Mouse (Mus musculus): ENCODE data around the gene Mterf2. TPM values are rescaled to one million over a fixed set of nuclear protein-coding genes. Genes with fewer than 3 reads are reported as not detected.

The Mterf2 gene
- polyA plus RNA-seq (2014; fragmentation: Nextera tagmentation; extraction: Ambion mirVana): 19.0 and 20.0 TPM in 2 replicates

DNA sequence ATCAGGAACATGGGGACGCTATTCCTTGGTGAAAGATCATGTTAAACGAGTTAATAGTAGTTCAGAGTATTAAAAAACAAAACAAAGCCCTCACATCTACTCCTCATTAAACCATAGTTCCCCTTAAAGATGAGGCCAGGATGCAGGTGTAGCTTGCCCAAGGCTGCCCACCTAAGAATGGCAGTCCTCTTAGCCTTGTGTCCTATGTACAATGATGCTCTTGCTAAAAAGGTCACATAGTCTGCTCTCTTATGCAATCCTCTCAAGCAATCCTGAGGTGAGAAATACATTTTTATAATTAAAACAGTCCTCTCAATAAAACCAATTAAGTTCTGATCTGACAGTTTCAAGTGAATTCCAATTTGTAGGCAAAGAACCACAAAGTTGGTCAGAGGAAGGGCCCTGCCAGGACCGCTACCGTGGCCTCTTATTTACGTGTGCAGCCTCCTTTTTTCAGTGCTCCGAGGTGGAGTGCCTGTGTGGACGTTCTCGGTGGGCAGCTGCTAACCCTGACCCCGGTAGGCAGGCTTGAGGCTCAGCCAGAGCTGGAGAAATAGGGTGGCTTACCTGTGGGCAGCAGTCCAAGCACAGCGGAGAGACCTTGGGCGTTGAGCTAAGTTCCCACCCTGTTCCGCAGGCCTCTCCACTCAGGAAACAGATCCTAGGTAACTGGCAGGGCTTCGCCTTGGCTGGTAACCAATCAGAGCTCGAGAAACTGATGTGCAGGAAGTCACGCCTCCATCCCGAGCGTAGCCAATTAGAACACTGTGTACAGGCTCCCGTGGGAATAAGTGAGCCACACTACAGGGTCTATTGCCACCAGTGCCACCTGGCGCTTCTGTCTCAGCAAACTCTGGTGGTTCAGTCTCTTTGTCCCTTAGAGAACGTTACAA, at the start of gene Mterf2:
Gene Mterf2 (minus strand): TSS at position 633 of the 893 bp plus-strand sequence.
- Histone ChIP-seq H3K27me3 (replicated peaks; ENCODE audit: control insufficient read depth, insufficient read depth, low read length) (no peaks in the 10 kb centered on the region), H3K4me3 (ENCODE audit: low read depth, low read length) (peak within 1 kb of the TSS; percentile 49), H3K9ac (ENCODE audit: low read depth, low read length) (peak within 1 kb of the TSS; percentile 56), H3K27ac (replicated peaks; ENCODE audit: low read depth, low read length) (no peak within 1 kb of the TSS; the same call in 1 of the 2 replicates), H3K4me2 (ENCODE audit: low read depth, low read length) (peak within 1 kb of the TSS; percentile 54), H3K9me3 (ENCODE audit: control insufficient read depth, low read length) (no peaks in the 10 kb centered on the region), H3K36me3 (ENCODE audit: control insufficient read depth, insufficient read depth, low read length) (peaks cover 22% of the 10 kb centered on the region; the same call in 1 of the 2 replicates), H3K4me1 (ENCODE audit: control insufficient read depth, insufficient read depth, low read length) (peaks cover 5% of the 10 kb centered on the region; the same call in 1 of the 2 replicates)
- ATAC-seq (ENCODE audit: low read depth): peak; percentile 100
- peak; percentile 100 for DNase-seq (ENCODE audit: low spot score)
- WGBS: 7% methylated on average over 20 of the region's 20 CpGs

DNA sequence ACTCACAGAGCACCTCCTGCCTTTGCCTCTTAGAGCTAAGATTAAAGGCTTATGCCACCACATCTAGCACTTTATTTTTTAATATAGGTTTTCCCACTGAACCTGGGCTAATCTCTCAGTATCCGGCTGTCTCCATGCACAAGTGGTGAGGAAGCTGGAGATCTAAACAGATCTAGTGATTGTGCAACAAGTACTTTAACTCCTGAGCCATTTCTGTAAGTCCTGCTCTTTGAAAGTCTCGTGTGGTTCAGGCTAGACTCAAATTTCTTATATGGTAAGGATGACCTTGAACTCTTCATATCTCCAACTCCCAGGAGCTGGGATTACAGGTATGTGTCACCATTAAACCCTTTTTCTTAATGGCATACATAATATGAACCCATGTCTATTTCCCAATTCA, 48.8 kb upstream of the Mterf2 start:
- no peak overlapping the region for H3K27ac ChIP-seq (replicated peaks; ENCODE audit: low read depth, low read length)
- no peak overlapping the region for H3K4me2 ChIP-seq (ENCODE audit: low read depth, low read length)
- no peak for ATAC-seq (ENCODE audit: low read depth)
- 69% methylated on average over 2 of the region's 2 CpGs for WGBS
- no peaks in the 10 kb centered on the region for H3K4me1 ChIP-seq (ENCODE audit: control insufficient read depth, insufficient read depth, low read length)
- H3K36me3 ChIP-seq (ENCODE audit: control insufficient read depth, insufficient read depth, low read length): no peaks in the 10 kb centered on the region
- no peak overlapping the region for H3K4me3 ChIP-seq (ENCODE audit: low read depth, low read length)
- H3K27me3 ChIP-seq (replicated peaks; ENCODE audit: control insufficient read depth, insufficient read depth, low read length): no peaks in the 10 kb centered on the region
- H3K9ac ChIP-seq (ENCODE audit: low read depth, low read length): no peak overlapping the region
- no peaks in the 10 kb centered on the region for H3K9me3 ChIP-seq (ENCODE audit: control insufficient read depth, low read length)
- no peak for DNase-seq (ENCODE audit: low spot score)

DNA sequence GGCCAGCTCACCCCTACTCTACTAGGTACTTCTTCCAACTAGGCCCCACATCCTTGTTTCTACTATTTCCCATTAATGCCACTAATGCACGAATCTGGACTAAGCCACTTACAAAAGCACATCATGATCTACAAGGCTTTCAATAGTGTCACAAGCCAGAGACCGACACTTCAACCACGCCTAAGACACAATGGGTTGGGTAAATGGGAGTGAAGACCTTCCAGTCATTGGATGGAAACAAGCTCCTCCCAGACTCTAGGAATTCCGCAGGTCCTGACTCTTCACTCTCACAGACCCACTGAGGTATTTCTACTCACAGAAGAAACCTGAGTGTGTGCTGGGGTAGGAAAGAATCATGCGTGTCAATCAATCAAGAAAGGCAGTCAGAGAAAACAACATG, 37.5 kb upstream of the Mterf2 start:
- Histone ChIP-seq H3K4me1 (ENCODE audit: control insufficient read depth, insufficient read depth, low read length) (no peaks in the 10 kb centered on the region; the same call in 1 of the 2 replicates), H3K9ac (ENCODE audit: low read depth, low read length) (no peak overlapping the region), H3K27ac (replicated peaks; ENCODE audit: low read depth, low read length) (no peak overlapping the region), H3K36me3 (ENCODE audit: control insufficient read depth, insufficient read depth, low read length) (no peaks in the 10 kb centered on the region), H3K9me3 (ENCODE audit: control insufficient read depth, low read length) (no peaks in the 10 kb centered on the region), H3K27me3 (replicated peaks; ENCODE audit: control insufficient read depth, insufficient read depth, low read length) (no peaks in the 10 kb centered on the region), H3K4me3 (ENCODE audit: low read depth, low read length) (no peak overlapping the region), H3K4me2 (ENCODE audit: low read depth, low read length) (no peak overlapping the region)
- DNase-seq (ENCODE audit: low spot score) (no peak), ATAC-seq (ENCODE audit: low read depth) (no peak)
- 84% methylated on average over 5 of the region's 5 CpGs for WGBS

DNA sequence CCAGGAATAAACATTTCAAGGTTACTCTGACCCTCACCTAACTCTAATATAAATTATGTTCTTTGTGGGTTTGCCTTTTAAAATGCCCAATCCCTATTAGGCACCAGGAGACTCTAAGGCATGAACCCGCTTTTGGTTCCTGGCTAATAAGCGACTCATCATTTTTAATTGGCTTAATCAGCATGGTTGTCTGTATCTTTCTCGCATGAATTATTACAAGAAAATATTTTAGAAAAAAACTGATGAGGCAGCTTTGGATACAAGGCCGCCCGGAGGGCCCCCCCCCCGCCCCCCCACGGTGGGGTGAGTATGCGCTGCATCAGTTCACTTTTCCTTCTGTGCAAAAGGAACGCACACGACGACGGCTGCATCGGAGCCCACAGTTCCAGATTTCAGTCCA, 37.0 kb upstream of the Mterf2 start:
- no peak overlapping the region for H3K4me2 ChIP-seq (ENCODE audit: low read depth, low read length)
- no peak overlapping the region for H3K4me3 ChIP-seq (ENCODE audit: low read depth, low read length)
- 91% methylated on average over 13 of the region's 13 CpGs for WGBS
- H3K27me3 ChIP-seq (replicated peaks; ENCODE audit: control insufficient read depth, insufficient read depth, low read length): no peaks in the 10 kb centered on the region
- no peak for ATAC-seq (ENCODE audit: low read depth)
- H3K9ac ChIP-seq (ENCODE audit: low read depth, low read length): no peak overlapping the region
- no peaks in the 10 kb centered on the region for H3K9me3 ChIP-seq (ENCODE audit: control insufficient read depth, low read length)
- no peaks in the 10 kb centered on the region; the same call in 1 of the 2 replicates for H3K4me1 ChIP-seq (ENCODE audit: control insufficient read depth, insufficient read depth, low read length)
- H3K27ac ChIP-seq (replicated peaks; ENCODE audit: low read depth, low read length): no peak overlapping the region
- no peak for DNase-seq (ENCODE audit: low spot score)
- no peaks in the 10 kb centered on the region for H3K36me3 ChIP-seq (ENCODE audit: control insufficient read depth, insufficient read depth, low read length)

DNA sequence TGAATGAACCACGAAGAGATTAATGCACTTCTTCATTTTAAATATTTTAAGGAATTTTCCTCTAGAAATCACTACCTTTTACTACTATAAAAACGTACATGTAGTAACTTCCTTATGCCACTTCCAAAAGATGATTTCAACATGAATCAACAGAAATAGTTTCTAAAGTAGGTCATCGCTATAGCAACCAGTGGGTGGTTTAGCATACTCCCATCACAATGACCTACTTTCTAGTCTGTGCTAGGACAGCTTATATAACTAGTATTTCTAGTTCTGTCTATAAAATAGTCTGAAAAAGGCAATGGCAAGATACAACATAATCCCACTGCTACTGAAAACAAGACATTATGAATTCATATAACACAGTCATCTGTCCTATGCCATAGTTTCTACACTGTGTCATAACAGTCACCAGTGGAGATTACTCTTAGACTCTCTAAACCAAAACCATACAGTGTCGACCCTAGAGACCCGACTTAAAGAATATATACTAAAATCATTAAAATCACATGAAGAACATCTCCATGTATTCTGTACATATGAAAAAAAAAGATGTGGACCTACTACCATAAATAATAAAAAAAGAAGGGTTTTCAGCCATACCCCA, 34.0 kb upstream of the Mterf2 start:
- WGBS: 73% methylated on average over 5 of the region's 5 CpGs
- H3K4me3 ChIP-seq (ENCODE audit: low read depth, low read length): no peak overlapping the region
- no peaks in the 10 kb centered on the region; the same call in 1 of the 2 replicates for H3K4me1 ChIP-seq (ENCODE audit: control insufficient read depth, insufficient read depth, low read length)
- peak; percentile 87 for DNase-seq (ENCODE audit: low spot score)
- no peaks in the 10 kb centered on the region for H3K9me3 ChIP-seq (ENCODE audit: control insufficient read depth, low read length)
- no peak overlapping the region for H3K27ac ChIP-seq (replicated peaks; ENCODE audit: low read depth, low read length)
- H3K9ac ChIP-seq (ENCODE audit: low read depth, low read length): no peak overlapping the region
- no peaks in the 10 kb centered on the region for H3K36me3 ChIP-seq (ENCODE audit: control insufficient read depth, insufficient read depth, low read length)
- ATAC-seq (ENCODE audit: low read depth): peak; percentile 79
- H3K27me3 ChIP-seq (replicated peaks; ENCODE audit: control insufficient read depth, insufficient read depth, low read length): no peaks in the 10 kb centered on the region
- H3K4me2 ChIP-seq (ENCODE audit: low read depth, low read length): no peak overlapping the region

DNA sequence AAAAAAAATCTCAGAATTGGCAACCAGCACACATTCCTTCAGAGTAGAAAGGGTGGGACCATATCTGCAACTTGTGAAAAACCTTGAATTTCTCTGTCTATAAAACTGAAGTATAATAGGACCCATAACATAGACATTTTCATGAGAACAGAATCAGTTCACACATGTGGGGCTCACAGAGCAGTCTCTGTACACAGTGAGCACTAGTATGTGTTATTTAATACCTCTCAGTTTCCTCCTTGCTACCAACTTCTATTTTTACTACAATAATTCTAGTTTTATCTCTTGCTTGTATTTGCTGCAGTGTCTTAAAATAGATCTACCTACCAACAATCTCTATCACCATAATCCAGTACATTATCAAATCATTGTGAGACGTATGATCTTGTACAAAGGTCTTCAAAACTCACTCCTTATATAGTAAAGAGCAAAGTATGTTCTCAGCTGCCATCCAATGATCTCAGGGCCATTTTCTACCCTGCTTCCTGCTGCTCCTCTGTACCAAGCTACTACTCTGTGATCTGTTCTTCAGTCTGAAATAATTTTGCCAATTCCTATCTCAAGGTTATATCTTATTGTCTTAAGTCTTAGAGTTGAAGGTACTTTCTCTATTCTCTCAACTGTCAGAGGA, 32.3 kb upstream of the Mterf2 start:
- H3K27ac ChIP-seq (replicated peaks; ENCODE audit: low read depth, low read length): no peak overlapping the region
- WGBS: 84% methylated on average over 1 of the region's 1 CpGs
- H3K4me1 ChIP-seq (ENCODE audit: control insufficient read depth, insufficient read depth, low read length): no peaks in the 10 kb centered on the region; the same call in 1 of the 2 replicates
- DNase-seq (ENCODE audit: low spot score): no peak
- no peak for ATAC-seq (ENCODE audit: low read depth)
- no peaks in the 10 kb centered on the region for H3K9me3 ChIP-seq (ENCODE audit: control insufficient read depth, low read length)
- no peaks in the 10 kb centered on the region for H3K27me3 ChIP-seq (replicated peaks; ENCODE audit: control insufficient read depth, insufficient read depth, low read length)
- H3K4me2 ChIP-seq (ENCODE audit: low read depth, low read length): no peak overlapping the region
- H3K9ac ChIP-seq (ENCODE audit: low read depth, low read length): no peak overlapping the region
- no peaks in the 10 kb centered on the region for H3K36me3 ChIP-seq (ENCODE audit: control insufficient read depth, insufficient read depth, low read length)
- no peak overlapping the region for H3K4me3 ChIP-seq (ENCODE audit: low read depth, low read length)

DNA sequence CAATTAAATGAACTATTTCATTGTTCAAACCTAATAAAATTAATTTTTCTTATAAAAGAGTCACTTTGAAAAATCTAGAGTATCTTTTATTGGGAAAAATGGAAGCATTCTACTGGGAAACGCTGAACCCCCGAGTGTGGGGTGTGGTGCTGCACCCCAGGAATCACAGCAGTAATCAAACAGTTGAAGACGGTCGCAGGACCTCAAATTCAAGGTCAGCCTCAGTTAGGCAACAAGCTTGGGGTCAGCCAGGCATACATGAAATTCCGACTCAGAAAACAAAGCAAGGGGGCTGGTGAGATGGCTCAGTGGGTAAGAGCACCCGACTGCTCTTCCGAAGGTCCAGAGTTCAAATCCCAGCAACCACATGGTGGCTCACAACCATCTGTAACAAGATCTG, 29.6 kb upstream of the Mterf2 start:
- Histone ChIP-seq H3K36me3 (ENCODE audit: control insufficient read depth, insufficient read depth, low read length) (0 out of 2 replicates have a peak, but pooled peaks cover 4% of the 10 kb centered on the region), H3K4me3 (ENCODE audit: low read depth, low read length) (no peak overlapping the region), H3K9me3 (ENCODE audit: control insufficient read depth, low read length) (no peaks in the 10 kb centered on the region), H3K4me2 (ENCODE audit: low read depth, low read length) (no peak overlapping the region), H3K27me3 (replicated peaks; ENCODE audit: control insufficient read depth, insufficient read depth, low read length) (no peaks in the 10 kb centered on the region), H3K9ac (ENCODE audit: low read depth, low read length) (no peak overlapping the region), H3K4me1 (ENCODE audit: control insufficient read depth, insufficient read depth, low read length) (no peaks in the 10 kb centered on the region; the same call in 1 of the 2 replicates), H3K27ac (replicated peaks; ENCODE audit: low read depth, low read length) (no peak overlapping the region)
- no peak for ATAC-seq (ENCODE audit: low read depth)
- no peak for DNase-seq (ENCODE audit: low spot score)
- 92% methylated on average over 7 of the region's 7 CpGs for WGBS

DNA sequence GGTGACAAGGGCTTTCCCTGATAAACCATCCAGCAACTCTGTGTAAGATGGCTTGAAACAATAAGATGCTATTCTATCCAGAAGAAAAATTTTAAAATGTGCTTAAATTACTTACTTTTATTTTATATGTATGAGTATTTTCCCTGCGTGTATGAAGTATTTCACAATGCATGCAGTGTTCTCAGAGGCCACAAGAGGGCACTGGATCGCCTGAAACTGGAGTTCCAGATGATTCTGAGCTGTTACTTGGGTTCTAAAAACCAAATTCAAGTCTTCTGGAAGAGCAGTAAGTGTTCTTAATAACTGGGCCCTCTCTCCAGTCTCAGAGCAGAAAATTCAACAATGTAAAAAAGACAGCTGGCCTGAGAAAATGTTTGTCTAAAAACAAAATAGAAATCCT, 26.4 kb upstream of the Mterf2 start:
- Histone ChIP-seq H3K4me2 (ENCODE audit: low read depth, low read length) (no peak overlapping the region), H3K27ac (replicated peaks; ENCODE audit: low read depth, low read length) (no peak overlapping the region), H3K36me3 (ENCODE audit: control insufficient read depth, insufficient read depth, low read length) (peaks cover 16% of the 10 kb centered on the region), H3K4me1 (ENCODE audit: control insufficient read depth, insufficient read depth, low read length) (no peaks in the 10 kb centered on the region), H3K27me3 (replicated peaks; ENCODE audit: control insufficient read depth, insufficient read depth, low read length) (no peaks in the 10 kb centered on the region), H3K4me3 (ENCODE audit: low read depth, low read length) (no peak overlapping the region), H3K9ac (ENCODE audit: low read depth, low read length) (no peak overlapping the region), H3K9me3 (ENCODE audit: control insufficient read depth, low read length) (no peaks in the 10 kb centered on the region)
- 8% methylated on average over 2 of the region's 2 CpGs for WGBS
- DNase-seq (ENCODE audit: low spot score): peak; percentile 52
- no peak for ATAC-seq (ENCODE audit: low read depth)
